Mouse (Mus musculus): ENCODE measurements at regions not wholly inside any gene's neighbourhood (a gene's known extent, or its start where the extent isn't known, plus 50 kb on each side); places are given as distances from the start of the nearest gene placed in this dataset.

DNA sequence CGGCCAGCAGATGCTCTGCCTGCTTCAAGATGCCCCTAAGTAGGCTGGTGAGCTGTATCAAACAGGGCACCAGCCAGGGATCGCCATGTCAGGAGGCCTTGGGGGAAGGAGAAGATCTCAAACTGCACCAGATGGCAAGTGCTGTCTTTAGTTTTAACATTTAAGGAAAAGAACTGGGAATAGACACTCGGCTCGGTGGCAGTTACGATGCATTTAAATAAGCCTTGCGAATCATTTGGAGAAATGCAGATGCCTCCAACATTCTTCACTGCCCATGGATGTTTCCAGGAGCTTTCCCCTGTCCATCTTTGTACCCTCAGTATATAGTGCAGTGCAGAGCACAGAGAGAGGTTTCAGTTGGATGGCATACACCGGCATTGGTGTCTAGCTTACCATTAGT, 139.7 kb downstream of the Otoa start:
- TF ChIP-seq CTCF (IDR thresholded peaks at IDR 0.05; ENCODE audit: extremely low read depth, insufficient read length, insufficient replicate concordance, low read depth, low read length), result no peak
- no peak for TF ChIP-seq POLR2A (IDR thresholded peaks at IDR 0.05; ENCODE audit: low read depth, low read length)

Measured in small intestine, adult 2 months (tissue).